Mouse (Mus musculus) layer of hippocampus, postnatal 10 days (tissue): ENCODE results near the gene Ggt6. TPM values are rescaled to one million over a fixed set of nuclear protein-coding genes. Genes with fewer than 3 reads are reported as not detected.
A peak's percentile ranks its signal among the peaks of the same experiment; 100 is the strongest.

Experiments used
- DNase-seq, 2 experiments: peaks; one replicate each; pipeline ENCODE4 v3.0.0; 2021; ENCODE audit warnings: low spot score in 2 of 2
- microRNA-seq, 2 experiments: library from miRNA; unstranded; fragments of <30 nt; microRNA quantifications; one replicate each; pipeline ENCODE4 v1.2.0; 2021
- total RNA-seq, 2 experiments: library from RNA; stranded (reverse); gene quantifications; 2 replicates each; pipeline ENCODE4 v1.2.3; 2021

Ggt6 gene
- total RNA-seq, 2 experiments from 2014 or later: not detected

- no peak for DNase-seq
Observed at GRCm38 (mm10) chr11:72471381-72471780, 36.1 kb downstream of the Ggt6 start.

GRCm38 (mm10) chr11:72473540-72473939, 38.2 kb downstream of the Ggt6 start:
- DNase-seq: no peak

- DNase-seq: no peak
Observed at GRCm38 (mm10) chr11:72474926-72475325, 39.6 kb downstream of the Ggt6 start.

- no peak for DNase-seq
Observed at GRCm38 (mm10) chr11:72475408-72475807, 40.1 kb downstream of the Ggt6 start.

GRCm38 (mm10) chr11:72476074-72476625, 40.8 kb downstream of the Ggt6 start:
- no peak for DNase-seq

- no peak for DNase-seq
Observed at GRCm38 (mm10) chr11:72477182-72477581, 41.9 kb downstream of the Ggt6 start.

GRCm38 (mm10) chr11:72477653-72478052, 42.3 kb downstream of the Ggt6 start:
- no peak for DNase-seq

GRCm38 (mm10) chr11:72478228-72478627, 42.9 kb downstream of the Ggt6 start:
- no peak for DNase-seq

- DNase-seq: no peak
Observed at GRCm38 (mm10) chr11:72479499-72479898, 44.2 kb downstream of the Ggt6 start.

GRCm38 (mm10) chr11:72481313-72481712, 46.0 kb downstream of the Ggt6 start:
- no peak for DNase-seq

GRCm38 (mm10) chr11:72481952-72482351, 46.6 kb downstream of the Ggt6 start:
- no peak for DNase-seq

- DNase-seq: no peak
Observed at GRCm38 (mm10) chr11:72484549-72484948, 49.2 kb downstream of the Ggt6 start.

- DNase-seq: peak; percentile 43 to 46
Observed at GRCm38 (mm10) chr11:72485157-72485556, 49.8 kb downstream of the Ggt6 start.

- no peak for DNase-seq
Observed at GRCm38 (mm10) chr11:72485960-72486359, 50.6 kb downstream of the Ggt6 start.

- no peak for DNase-seq
Observed at GRCm38 (mm10) chr11:72487171-72487570, 51.8 kb downstream of the Ggt6 start.

GRCm38 (mm10) chr11:72487739-72488138, 52.4 kb downstream of the Ggt6 start:
- no peak for DNase-seq

Small RNAs within 50 kb of the gene (microRNA-seq; reads per million reads assigned to microRNA genes)
- gene Mir6338: 0 reads per million in 2 experiments

Other genes starting within 250 kb of the Ggt6 start
- gene Gm43951, start 228.7 kb upstream of the Ggt6 start, total RNA-seq: 10 to 100 TPM; 11.2 to 14.3 TPM
- gene 4933427D14Rik, start 228.1 kb upstream of the Ggt6 start, total RNA-seq: 10 to 100 TPM; 23.4 to 24.3 TPM
- gene Txndc17, start 228.0 kb upstream of the Ggt6 start, total RNA-seq: 10 to 100 TPM; 55.1 to 56.5 TPM
- gene Med31, start 219.9 kb upstream of the Ggt6 start, total RNA-seq: 10 to 100 TPM; 14.3 to 15.8 TPM
- gene Slc13a5, start 168.3 kb upstream of the Ggt6 start, total RNA-seq: 10 to 100 TPM; 13.0 to 17.8 TPM
- gene Xaf1, start 133.9 kb upstream of the Ggt6 start, total RNA-seq: 1 to 10 TPM; 1.9 to 2.5 TPM
- not detected for gene Fbxo39, start 121.1 kb upstream of the Ggt6 start, total RNA-seq
- 1 to 10 TPM; 2.5 to 4.7 TPM for gene Tekt1, start 73.1 kb upstream of the Ggt6 start, total RNA-seq
- gene Smtnl2, start 23.8 kb upstream of the Ggt6 start, total RNA-seq: 1 to 10 TPM; 4.5 to 5.0 TPM
- 10 to 100 TPM; 50.2 to 55.0 TPM for gene Mybbp1a, start 5.8 kb downstream of the Ggt6 start, total RNA-seq
- 10 to 100 TPM; 58.4 to 59.6 TPM for gene Spns2, start 54.4 kb downstream of the Ggt6 start, total RNA-seq
- gene Spns3, start 115.0 kb downstream of the Ggt6 start, total RNA-seq: under 1 TPM; 0.18 to 0.22 TPM
- 10 to 100 TPM; 50.4 to 52.6 TPM for gene Ube2g1, start 171.8 kb downstream of the Ggt6 start, total RNA-seq